Mouse (Mus musculus): ENCODE data around the gene Ncaph2.

Gene Ncaph2

GRCm38 (mm10) chr15:89355241-89356187 is at the start of gene Ncaph2, which contains the start of gene Lmf2:
Ncaph2 (plus strand) TSS chr15:89355719.
Lmf2 (minus strand) TSS chr15:89355659.
- DNase-seq (ENCODE audit: low read depth, low spot score), result peak; percentile 95

GRCm38 (mm10) chr15:89305966-89306365 is 49.6 kb upstream of the Ncaph2 start:
- DNase-seq (ENCODE audit: low read depth, low spot score), result no peak

- DNase-seq (ENCODE audit: low read depth, low spot score), result no peak
Observed at GRCm38 (mm10) chr15:89307461-89307860, 48.1 kb upstream of the Ncaph2 start.

GRCm38 (mm10) chr15:89308406-89309139 is 46.9 kb upstream of the Ncaph2 start:
- no peak for DNase-seq (ENCODE audit: low read depth, low spot score)

GRCm38 (mm10) chr15:89309962-89310498 is 45.5 kb upstream of the Ncaph2 start:
- DNase-seq (ENCODE audit: low read depth, low spot score), result no peak

GRCm38 (mm10) chr15:89313359-89313758 is 42.2 kb upstream of the Ncaph2 start:
- no peak for DNase-seq (ENCODE audit: low read depth, low spot score)

- no peak for DNase-seq (ENCODE audit: low read depth, low spot score)
Observed at GRCm38 (mm10) chr15:89314107-89314506, 41.4 kb upstream of the Ncaph2 start.

- DNase-seq (ENCODE audit: low read depth, low spot score), result no peak
Observed at GRCm38 (mm10) chr15:89314511-89315189, 40.9 kb upstream of the Ncaph2 start.

GRCm38 (mm10) chr15:89315190-89315731 is 40.3 kb upstream of the Ncaph2 start, which contains the start of gene Sbf1:
Sbf1 (minus strand) TSS chr15:89315311.
- DNase-seq (ENCODE audit: low read depth, low spot score), result peak; percentile 92

GRCm38 (mm10) chr15:89316146-89316545 is 39.4 kb upstream of the Ncaph2 start:
- no peak for DNase-seq (ENCODE audit: low read depth, low spot score)

- no peak for DNase-seq (ENCODE audit: low read depth, low spot score)
Observed at GRCm38 (mm10) chr15:89321264-89321663, 34.3 kb upstream of the Ncaph2 start.

- DNase-seq (ENCODE audit: low read depth, low spot score), result no peak
Observed at GRCm38 (mm10) chr15:89322670-89323522, 32.6 kb upstream of the Ncaph2 start, which contains the start of gene Adm2. Adm2 (plus strand) TSS chr15:89322720.

GRCm38 (mm10) chr15:89323656-89324055 is 31.9 kb upstream of the Ncaph2 start:
- DNase-seq (ENCODE audit: low read depth, low spot score), result no peak

GRCm38 (mm10) chr15:89326441-89326840 is 29.1 kb upstream of the Ncaph2 start:
- no peak for DNase-seq (ENCODE audit: low read depth, low spot score)

GRCm38 (mm10) chr15:89334271-89334670 is 21.2 kb upstream of the Ncaph2 start, which contains the start of gene Miox:
Miox (plus strand) TSS chr15:89334398.
- no peak for DNase-seq (ENCODE audit: low read depth, low spot score)

- no peak for DNase-seq (ENCODE audit: low read depth, low spot score)
Observed at GRCm38 (mm10) chr15:89334774-89335537, 20.6 kb upstream of the Ncaph2 start.

- DNase-seq (ENCODE audit: low read depth, low spot score), result no peak
Observed at GRCm38 (mm10) chr15:89336422-89336821, 19.1 kb upstream of the Ncaph2 start.

- no peak for DNase-seq (ENCODE audit: low read depth, low spot score)
Observed at GRCm38 (mm10) chr15:89339696-89340095, 15.8 kb upstream of the Ncaph2 start.

- no peak for DNase-seq (ENCODE audit: low read depth, low spot score)
Observed at GRCm38 (mm10) chr15:89340136-89340535, 15.4 kb upstream of the Ncaph2 start.

All from c-Kit-negative CD71-positive TER-119-positive erythroid progenitor cells, embryonic 14.5 days (primary cell).